Mouse (Mus musculus): ENCODE measurements around the gene Crb2. TPM values are rescaled to one million over a fixed set of nuclear protein-coding genes. Genes with fewer than 3 reads are reported as not detected.

The Crb2 gene
- total and polyA plus RNA-seq, 3 experiments, result not detected

DNA sequence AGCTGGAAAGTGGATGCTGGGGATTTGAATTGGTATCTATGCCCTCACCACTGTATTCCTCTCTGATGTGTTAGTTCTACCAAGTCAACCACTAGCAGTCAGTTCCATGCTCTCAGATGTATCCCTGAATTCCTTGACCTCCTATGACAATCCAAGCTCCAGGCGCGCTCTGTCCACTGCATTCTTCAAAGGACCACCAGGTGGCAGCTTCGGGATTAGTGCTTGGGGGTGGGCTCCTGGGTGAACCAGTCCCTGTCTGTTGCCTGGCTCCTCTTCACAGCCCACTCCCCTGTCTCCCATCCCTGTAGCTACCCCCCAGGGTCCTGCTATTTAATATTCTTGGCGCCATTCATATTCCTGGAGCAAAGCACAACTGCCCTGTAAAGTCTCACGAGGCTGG is 1.5 kb upstream of the Crb2 start:
- Histone ChIP-seq H3K4me1 (ENCODE audit: control insufficient read depth in 1 of 2, insufficient read depth in 2 of 2, low read length in 2 of 2) (no peaks in the 10 kb centered on the region; a peak in 1 of 4 replicates), H3K9me3 (replicated peaks; ENCODE audit: insufficient read depth, low read length) (no peaks in the 10 kb centered on the region), H3K4me3 (ENCODE audit: control insufficient read depth in 1 of 2, insufficient read depth in 1 of 2, low read depth in 2 of 2, low read length in 2 of 2) (no peak overlapping the region), H3K27me3 (ENCODE audit: control insufficient read depth in 1 of 2, insufficient read depth in 2 of 2, low read length in 2 of 2) (no peaks in the 10 kb centered on the region), H3K27ac (ENCODE audit: control insufficient read depth, low read depth, low read length) (no peak overlapping the region), H3K79me2 (ENCODE audit: control insufficient read depth, insufficient read depth, low read length, poor library complexity) (no peaks in the 10 kb centered on the region), H3K36me3 (ENCODE audit: control insufficient read depth in 1 of 2, insufficient read depth in 2 of 2, low read length in 2 of 2) (no peaks in the 10 kb centered on the region), H3K9ac (ENCODE audit: control insufficient read depth, low read depth, low read length, poor library complexity, severe bottlenecking) (no peak overlapping the region)
- TF ChIP-seq SMC3 (IDR thresholded peaks at IDR 0.05; ENCODE audit: low read depth, low read length) (peak; percentile 70), GATA1 (IDR thresholded peaks at IDR 0.05; ENCODE audit: low read depth, low read length) (no peak), ZC3H11A (IDR thresholded peaks at IDR 0.05; ENCODE audit: low read depth, low read length) (peak; percentile 26), RAD21 (IDR thresholded peaks at IDR 0.05; ENCODE audit: low read depth, low read length) (peak; percentile 36), CTCF (IDR thresholded peaks at IDR 0.05 in 2 of 3, conservative IDR thresholded peaks at IDR 0.05 in 1 of 3; ENCODE audit: control insufficient read depth in 1 of 3, insufficient read depth in 1 of 3, low read depth in 2 of 3, low read length in 3 of 3, poor library complexity in 1 of 3, severe bottlenecking in 1 of 3) (peak; percentile 60 to 71 (median 63)), GABPA (IDR thresholded peaks at IDR 0.05; ENCODE audit: low read depth, low read length) (no peak)
- peak; percentile 43 for DNase-seq (ENCODE audit: low read depth, low spot score)

DNA sequence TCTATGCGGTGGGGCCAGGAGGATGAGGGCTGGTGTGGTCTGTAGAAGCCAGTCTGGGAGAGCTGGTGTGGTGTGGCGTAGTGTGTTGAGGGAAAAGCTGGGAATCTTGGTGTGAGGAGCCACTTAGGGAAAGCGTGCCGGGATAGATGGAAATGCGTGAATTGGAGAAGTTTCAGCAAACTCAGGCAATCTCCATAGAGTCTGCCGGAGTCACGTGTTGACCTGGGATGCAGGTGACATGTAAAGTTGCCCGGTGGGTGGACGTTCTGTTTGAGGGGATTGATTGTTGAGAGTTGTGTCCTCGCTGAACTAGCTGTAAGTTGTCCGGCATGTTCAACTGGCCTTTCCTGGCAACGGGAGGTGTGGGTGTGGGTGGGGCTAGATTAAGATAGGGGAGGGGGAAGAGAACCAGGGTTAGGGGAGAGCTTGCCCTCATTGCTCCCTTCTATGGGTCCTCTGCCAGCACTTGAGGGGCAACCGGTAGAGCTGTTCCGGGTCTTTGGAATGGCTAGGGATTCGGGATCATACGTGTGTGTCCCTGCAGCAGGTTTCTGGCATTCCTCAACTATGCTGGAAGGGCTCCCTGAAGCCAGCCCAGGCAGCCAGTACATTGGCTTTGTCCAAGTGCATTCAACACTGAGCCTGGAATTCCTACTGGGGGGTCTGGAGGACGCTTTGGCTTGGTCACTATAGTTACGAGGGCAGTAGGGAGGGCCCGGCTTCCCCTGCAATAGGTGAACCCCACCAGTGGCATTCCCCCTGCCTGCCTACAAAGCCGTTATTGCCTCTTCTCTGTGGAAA is 762 bp downstream of the Crb2 start:
- Histone ChIP-seq H3K79me2 (ENCODE audit: control insufficient read depth, insufficient read depth, low read length, poor library complexity) (no peaks in the 10 kb centered on the region), H3K4me1 (ENCODE audit: control insufficient read depth in 1 of 2, insufficient read depth in 2 of 2, low read length in 2 of 2) (peaks cover 0 to 10% of the 10 kb centered on the region in 2 experiments; a peak in 2 of 4 replicates), H3K27me3 (ENCODE audit: control insufficient read depth in 1 of 2, insufficient read depth in 2 of 2, low read length in 2 of 2) (no peaks in the 10 kb centered on the region), H3K9ac (ENCODE audit: control insufficient read depth, low read depth, low read length, poor library complexity, severe bottlenecking) (no peak overlapping the region), H3K9me3 (replicated peaks; ENCODE audit: insufficient read depth, low read length) (no peaks in the 10 kb centered on the region), H3K36me3 (ENCODE audit: control insufficient read depth in 1 of 2, insufficient read depth in 2 of 2, low read length in 2 of 2) (peaks cover 0 to 3% of the 10 kb centered on the region in 2 experiments; a peak in 1 of 4 replicates), H3K4me3 (ENCODE audit: control insufficient read depth in 1 of 2, insufficient read depth in 1 of 2, low read depth in 2 of 2, low read length in 2 of 2) (no peak overlapping the region), H3K27ac (ENCODE audit: control insufficient read depth, low read depth, low read length) (no peak overlapping the region)
- no peak for DNase-seq (ENCODE audit: low read depth, low spot score)
- TF ChIP-seq TCF12 (IDR thresholded peaks at IDR 0.05; ENCODE audit: low read depth, low read length), result no peak
- no peak for TF ChIP-seq MYB (IDR thresholded peaks at IDR 0.05; ENCODE audit: low read depth, low read length)
- TF ChIP-seq MAFK (IDR thresholded peaks at IDR 0.05; ENCODE audit: borderline replicate concordance, low read depth, low read length), result no peak
- no peak for TF ChIP-seq ZKSCAN1 (IDR thresholded peaks at IDR 0.05; ENCODE audit: low read depth, low read length)
- no peak for TF ChIP-seq GABPA (IDR thresholded peaks at IDR 0.05; ENCODE audit: low read depth, low read length)
- no peak for TF ChIP-seq UBTF (IDR thresholded peaks at IDR 0.05; ENCODE audit: borderline replicate concordance, insufficient read depth, low read depth, low read length)
- no peak for TF ChIP-seq SMC3 (IDR thresholded peaks at IDR 0.05; ENCODE audit: low read depth, low read length)
- TF ChIP-seq POLR2A (IDR thresholded peaks at IDR 0.05; ENCODE audit: control insufficient read depth in 1 of 2, insufficient read depth in 1 of 2, low read depth in 1 of 2, low read length in 2 of 2, poor library complexity in 1 of 2), result no peak
- TF ChIP-seq RAD21 (IDR thresholded peaks at IDR 0.05; ENCODE audit: low read depth, low read length), result no peak
- no peak for TF ChIP-seq USF1 (IDR thresholded peaks at IDR 0.05; ENCODE audit: low read depth, low read length)
- TF ChIP-seq POLR2AphosphoS2 (IDR thresholded peaks at IDR 0.05; ENCODE audit: low read length), result no peak
- no peak for TF ChIP-seq ELF1 (IDR thresholded peaks at IDR 0.05; ENCODE audit: low read depth, low read length)
- no peak for TF ChIP-seq RCOR1 (IDR thresholded peaks at IDR 0.05; ENCODE audit: low read depth, low read length)
- no peak for TF ChIP-seq MAZ (IDR thresholded peaks at IDR 0.05; ENCODE audit: low read depth, low read length)
